Mouse (Mus musculus): ENCODE data around the gene Gramd4. TPM values are rescaled to one million over a fixed set of nuclear protein-coding genes. Genes with fewer than 3 reads are reported as not detected.

Gramd4 gene
- polyA plus RNA-seq, 1 experiment from 2014 or later, result 6.3 TPM

DNA sequence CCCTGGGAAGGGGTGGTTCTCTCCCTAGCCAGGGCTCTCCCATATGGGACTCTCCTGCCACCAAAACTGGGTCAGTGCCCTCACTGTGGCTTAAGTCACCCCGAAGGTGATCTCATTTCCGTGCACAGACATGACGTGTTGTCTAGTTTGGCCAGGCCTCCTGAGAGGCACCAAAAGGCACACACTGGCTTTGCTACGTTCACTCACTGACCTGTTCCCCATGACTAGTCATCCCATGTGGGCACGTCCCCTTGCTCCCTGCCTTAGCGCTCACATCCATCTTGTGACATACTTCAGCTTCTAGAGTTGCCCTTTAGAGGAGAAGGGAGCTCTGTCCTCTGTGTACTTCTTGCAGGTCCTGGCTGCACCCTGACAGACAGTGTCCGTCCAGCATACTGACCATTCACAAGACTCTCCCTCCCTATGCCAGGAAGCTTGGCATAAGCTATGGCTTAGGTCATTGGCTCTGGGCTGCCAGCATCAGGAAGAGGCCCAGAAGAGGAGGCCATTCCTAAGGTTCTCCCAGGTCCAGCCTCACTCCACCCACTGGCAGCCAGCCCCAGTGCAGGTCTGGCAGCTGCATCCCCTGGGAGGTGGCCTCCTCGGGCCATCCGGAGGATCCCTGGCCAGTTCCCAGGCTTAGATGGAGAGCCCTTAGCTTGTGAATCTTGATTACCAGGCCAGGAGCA lies 64.9 kb downstream of the Gramd4 start:
- peaks cover 65% of the 10 kb centered on the region for H3K36me3 ChIP-seq (replicated peaks)
- H3K4me3 ChIP-seq (replicated peaks), result no peak overlapping the region
- no peaks in the 10 kb centered on the region for H3K9me3 ChIP-seq (replicated peaks)
- 85% methylated on average over 9 of the region's 9 CpGs for WGBS (ENCODE audit: insufficient replicate concordance)
- peaks cover 12% of the 10 kb centered on the region for H3K4me1 ChIP-seq (replicated peaks)
- ATAC-seq (ENCODE audit: insufficient read depth), result no peak
- no peak overlapping the region for H3K4me2 ChIP-seq
- no peaks in the 10 kb centered on the region for H3K27me3 ChIP-seq
- H3K27ac ChIP-seq (replicated peaks), result no peak overlapping the region
- no peak overlapping the region for H3K9ac ChIP-seq

DNA sequence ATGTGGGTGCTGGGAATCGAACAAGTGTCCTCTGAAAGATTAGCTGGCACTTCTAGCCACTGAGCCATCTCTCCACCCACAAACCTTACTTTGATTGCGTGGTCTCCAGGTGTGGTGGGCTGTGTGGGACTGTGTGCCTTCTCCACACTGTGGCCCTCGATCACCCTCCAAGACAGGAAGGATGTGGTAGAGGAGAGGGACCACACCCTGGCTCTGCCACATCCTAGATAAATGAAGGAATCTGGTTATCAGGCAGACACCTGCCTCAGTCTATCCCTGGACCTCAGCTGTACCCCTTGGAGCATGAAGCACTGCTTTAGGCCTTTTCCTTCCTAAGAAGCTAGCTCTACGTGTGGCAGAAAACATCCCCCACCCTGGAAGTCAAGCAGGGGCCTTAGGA lies 65.9 kb downstream of the Gramd4 start:
- H3K27ac ChIP-seq (replicated peaks), result no peak overlapping the region
- no peak overlapping the region for H3K9ac ChIP-seq
- H3K4me3 ChIP-seq (replicated peaks), result no peak overlapping the region
- no peaks in the 10 kb centered on the region for H3K27me3 ChIP-seq
- H3K4me2 ChIP-seq, result no peak overlapping the region
- no peaks in the 10 kb centered on the region for H3K9me3 ChIP-seq (replicated peaks)
- peak; percentile 72 for ATAC-seq (ENCODE audit: insufficient read depth)
- H3K36me3 ChIP-seq (replicated peaks), result peaks cover 75% of the 10 kb centered on the region
- WGBS (ENCODE audit: insufficient replicate concordance), result 49% methylated on average over 4 of the region's 4 CpGs
- peaks cover 12% of the 10 kb centered on the region for H3K4me1 ChIP-seq (replicated peaks)

- Histone ChIP-seq H3K27me3 (no peaks in the 10 kb centered on the region), H3K27ac (replicated peaks) (no peak overlapping the region), H3K4me1 (replicated peaks) (peaks cover 12% of the 10 kb centered on the region), H3K36me3 (replicated peaks) (peaks cover 75% of the 10 kb centered on the region), H3K4me3 (replicated peaks) (no peak overlapping the region), H3K4me2 (no peak overlapping the region), H3K9me3 (replicated peaks) (no peaks in the 10 kb centered on the region), H3K9ac (no peak overlapping the region)
- no peak for ATAC-seq (ENCODE audit: insufficient read depth)
- WGBS (ENCODE audit: insufficient replicate concordance), result 54% methylated on average over 1 of the region's 1 CpGs
These were observed 66.9 kb downstream of the Gramd4 start for GRCm38 (mm10) chr15:86124359-86124758.

DNA sequence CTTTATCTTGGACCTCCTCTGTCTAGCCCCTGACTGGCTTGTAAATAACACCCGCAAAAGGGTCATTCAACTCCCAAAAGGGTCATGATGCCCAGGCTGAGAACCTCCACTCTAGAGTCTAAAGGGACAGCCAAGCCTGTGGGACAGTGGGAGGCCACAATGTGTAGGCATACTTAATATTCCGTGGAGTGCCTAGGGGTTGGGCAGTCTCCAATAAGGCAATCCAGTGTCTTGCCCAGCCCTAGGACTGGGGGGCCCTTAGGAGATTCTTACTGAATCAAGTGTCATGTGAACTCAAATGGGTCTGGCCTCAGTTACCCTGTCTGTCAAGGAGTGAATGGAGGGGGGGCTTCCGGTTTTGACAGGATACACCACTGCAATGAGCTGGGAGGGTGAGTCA lies 71.5 kb downstream of the Gramd4 start:
- no peak for ATAC-seq (ENCODE audit: insufficient read depth)
- Histone ChIP-seq H3K9ac (no peak overlapping the region), H3K4me2 (no peak overlapping the region), H3K9me3 (replicated peaks) (no peaks in the 10 kb centered on the region), H3K4me1 (replicated peaks) (peaks cover 1% of the 10 kb centered on the region; the same call in 1 of the 2 replicates), H3K27ac (replicated peaks) (no peak overlapping the region), H3K27me3 (no peaks in the 10 kb centered on the region), H3K4me3 (replicated peaks) (no peak overlapping the region), H3K36me3 (replicated peaks) (peaks cover 74% of the 10 kb centered on the region)
- 77% methylated on average over 3 of the region's 3 CpGs for WGBS (ENCODE audit: insufficient replicate concordance)

DNA sequence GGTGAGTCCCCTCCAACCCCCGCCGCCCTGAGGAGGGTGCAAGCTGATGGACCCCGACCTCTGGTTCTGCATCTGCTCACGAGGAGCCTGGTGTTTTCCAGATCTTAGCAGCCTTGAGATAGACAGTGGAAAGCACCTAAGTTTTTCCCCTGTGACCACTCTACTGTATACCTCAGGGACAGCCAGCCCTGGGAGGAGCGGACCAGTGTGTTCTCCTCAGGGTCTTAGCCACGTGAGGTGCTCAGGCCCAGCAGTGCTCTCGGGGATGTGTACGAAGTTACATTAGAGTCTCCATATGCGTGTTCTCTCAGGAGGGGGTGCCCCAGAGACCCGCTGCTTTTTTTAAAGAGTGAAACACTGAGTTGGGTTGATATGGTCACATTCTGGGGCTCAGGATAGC lies 73.2 kb downstream of the Gramd4 start:
- H3K9me3 ChIP-seq (replicated peaks), result no peaks in the 10 kb centered on the region
- H3K9ac ChIP-seq, result no peak overlapping the region
- H3K27me3 ChIP-seq, result no peaks in the 10 kb centered on the region
- no peak overlapping the region for H3K27ac ChIP-seq (replicated peaks)
- H3K36me3 ChIP-seq (replicated peaks), result peaks cover 71% of the 10 kb centered on the region
- WGBS (ENCODE audit: insufficient replicate concordance), result 89% methylated on average over 10 of the region's 10 CpGs
- H3K4me3 ChIP-seq (replicated peaks), result no peak overlapping the region
- no peak for ATAC-seq (ENCODE audit: insufficient read depth)
- H3K4me1 ChIP-seq (replicated peaks), result 0 out of 2 replicates have a peak, but pooled peaks cover 4% of the 10 kb centered on the region
- no peak overlapping the region for H3K4me2 ChIP-seq

DNA sequence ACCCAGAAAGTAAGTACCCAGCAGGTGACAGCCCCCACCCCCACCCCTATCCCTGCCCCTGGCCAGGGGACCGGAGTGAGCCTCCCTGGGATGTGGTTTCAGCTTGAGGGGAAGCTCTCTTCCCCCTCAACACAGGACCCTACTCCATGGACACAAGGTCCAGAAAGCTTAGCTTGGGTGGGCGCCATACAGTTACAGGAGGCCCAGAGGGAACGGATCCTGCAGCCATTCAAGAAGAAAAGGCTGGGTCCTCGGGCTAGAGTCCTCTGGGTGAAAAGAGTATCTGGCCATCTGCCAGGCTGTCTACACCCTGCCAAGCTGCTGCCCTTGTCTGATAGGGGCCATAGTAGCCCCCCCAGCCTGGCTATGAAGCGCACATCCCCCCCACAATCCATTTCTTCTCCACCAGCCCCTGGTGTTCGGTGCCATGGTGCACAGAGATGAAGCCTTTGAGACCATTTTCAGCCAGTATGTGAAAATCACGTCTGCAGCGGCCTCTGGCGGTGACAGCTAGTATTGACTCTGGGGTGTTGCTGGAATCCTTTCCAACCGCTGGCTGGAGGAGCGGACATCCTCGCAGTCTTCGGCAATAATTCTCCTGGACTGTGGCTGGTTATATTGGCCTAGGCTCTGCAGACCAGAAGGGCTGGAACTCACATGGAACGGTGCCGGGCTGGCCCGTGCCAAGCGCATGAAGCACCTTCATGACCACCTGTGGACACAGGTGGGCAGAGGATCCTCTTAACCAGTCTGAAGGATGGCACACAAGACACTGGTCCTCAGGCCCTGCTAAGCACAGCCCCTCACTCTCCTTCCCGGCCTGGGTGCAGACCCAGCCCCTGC lies 77.7 kb downstream of the Gramd4 start:
- H3K9ac ChIP-seq, result no peak overlapping the region
- no peak overlapping the region for H3K4me3 ChIP-seq (replicated peaks)
- H3K27ac ChIP-seq (replicated peaks), result no peak overlapping the region
- ATAC-seq (ENCODE audit: insufficient read depth), result no peak; the same call in 1 of the 2 replicates
- peaks cover 47% of the 10 kb centered on the region for H3K36me3 ChIP-seq (replicated peaks)
- H3K27me3 ChIP-seq, result no peaks in the 10 kb centered on the region
- 0 out of 2 replicates have a peak, but pooled peaks cover 5% of the 10 kb centered on the region for H3K4me1 ChIP-seq (replicated peaks)
- H3K4me2 ChIP-seq, result no peak overlapping the region
- H3K9me3 ChIP-seq (replicated peaks), result no peaks in the 10 kb centered on the region
- WGBS (ENCODE audit: insufficient replicate concordance), result 46% methylated on average over 18 of the region's 18 CpGs

DNA sequence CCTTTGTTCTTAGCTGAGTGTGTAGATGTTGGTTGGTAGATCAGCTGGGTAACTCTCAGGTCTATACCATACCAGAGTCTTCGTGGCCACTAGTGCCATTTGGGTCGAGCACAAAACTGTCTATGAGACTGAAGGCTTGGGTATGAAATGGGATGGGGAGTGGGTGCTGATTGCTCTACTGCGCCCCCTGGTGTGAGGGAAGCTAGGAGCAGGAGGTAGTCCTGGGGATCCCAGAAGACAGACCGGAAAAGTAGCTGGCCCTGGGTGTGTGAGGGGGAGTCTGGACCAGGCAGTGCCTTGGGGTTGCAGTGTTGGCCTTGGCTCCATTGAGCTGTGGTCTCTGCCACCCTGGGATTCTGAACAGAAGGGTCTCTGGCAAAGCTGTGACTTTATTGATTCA lies 80.1 kb downstream of the Gramd4 start:
- Histone ChIP-seq H3K4me3 (replicated peaks) (no peak overlapping the region), H3K4me1 (replicated peaks) (0 out of 2 replicates have a peak, but pooled peaks cover 5% of the 10 kb centered on the region), H3K9ac (no peak overlapping the region), H3K4me2 (no peak overlapping the region), H3K36me3 (replicated peaks) (peaks cover 23% of the 10 kb centered on the region), H3K27ac (replicated peaks) (no peak overlapping the region), H3K27me3 (no peaks in the 10 kb centered on the region), H3K9me3 (replicated peaks) (no peaks in the 10 kb centered on the region)
- 40% methylated on average over 4 of the region's 4 CpGs for WGBS (ENCODE audit: insufficient replicate concordance)
- ATAC-seq (ENCODE audit: insufficient read depth), result no peak

DNA sequence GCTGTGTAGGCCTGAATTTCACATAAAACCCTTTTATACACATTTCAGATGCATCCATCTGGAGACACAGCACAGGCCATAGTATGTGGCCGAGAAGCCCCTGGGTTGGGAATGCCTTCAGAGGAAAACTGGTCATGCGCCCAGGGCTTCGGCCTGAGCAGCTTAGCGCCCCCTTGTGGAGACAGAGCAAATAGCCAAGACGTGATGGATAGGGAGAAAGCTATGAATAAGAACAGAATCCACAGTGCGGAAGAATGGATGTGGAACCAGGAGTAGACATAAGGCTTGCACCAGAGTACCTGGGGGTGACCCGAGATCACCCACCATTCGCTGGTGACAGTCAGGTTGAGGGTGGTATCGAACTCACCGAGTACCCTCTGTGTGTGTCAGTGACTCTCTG lies 82.8 kb downstream of the Gramd4 start:
- H3K36me3 ChIP-seq (replicated peaks), result peaks cover 10% of the 10 kb centered on the region
- H3K27ac ChIP-seq (replicated peaks), result no peak overlapping the region
- H3K4me2 ChIP-seq, result no peak overlapping the region
- no peak overlapping the region for H3K9ac ChIP-seq
- no peaks in the 10 kb centered on the region for H3K27me3 ChIP-seq
- no peak overlapping the region for H3K4me3 ChIP-seq (replicated peaks)
- no peak for ATAC-seq (ENCODE audit: insufficient read depth)
- WGBS (ENCODE audit: insufficient replicate concordance), result 40% methylated on average over 10 of the region's 10 CpGs
- no peaks in the 10 kb centered on the region for H3K9me3 ChIP-seq (replicated peaks)
- H3K4me1 ChIP-seq (replicated peaks), result 0 out of 2 replicates have a peak, but pooled peaks cover 4% of the 10 kb centered on the region

GRCm38 (mm10) chr15:86144577-86144976 lies 87.1 kb downstream of the Gramd4 start:
- Histone ChIP-seq H3K9me3 (replicated peaks) (no peaks in the 10 kb centered on the region), H3K4me3 (replicated peaks) (no peak overlapping the region), H3K4me2 (no peak overlapping the region), H3K27ac (replicated peaks) (no peak overlapping the region), H3K9ac (no peak overlapping the region), H3K27me3 (no peaks in the 10 kb centered on the region), H3K4me1 (replicated peaks) (no peaks in the 10 kb centered on the region), H3K36me3 (replicated peaks) (0 out of 2 replicates have a peak, but pooled peaks cover 3% of the 10 kb centered on the region)
- ATAC-seq (ENCODE audit: insufficient read depth), result no peak
- WGBS (ENCODE audit: insufficient replicate concordance), result 61% methylated on average over 7 of the region's 7 CpGs

DNA sequence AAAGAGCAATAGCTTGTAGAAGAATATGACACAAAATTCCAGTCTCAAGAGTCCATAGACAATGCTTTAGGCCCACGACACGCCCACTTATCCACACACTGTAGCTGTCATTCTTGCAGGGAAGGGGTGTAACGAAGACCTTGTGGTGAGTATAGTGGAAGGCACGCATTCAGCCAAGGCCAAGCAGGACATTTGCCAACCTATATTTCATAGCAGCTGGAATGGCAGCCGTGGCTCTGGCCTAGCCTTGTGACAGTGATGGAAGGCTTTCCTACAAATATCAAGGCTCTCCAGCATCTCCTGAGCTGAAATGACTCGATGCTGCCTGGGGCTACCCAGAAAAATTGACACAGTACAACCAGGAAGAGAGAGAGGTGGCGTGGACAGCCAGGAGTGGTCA lies 87.6 kb downstream of the Gramd4 start:
- Histone ChIP-seq H3K9ac (no peak overlapping the region), H3K4me1 (replicated peaks) (no peaks in the 10 kb centered on the region), H3K4me3 (replicated peaks) (no peak overlapping the region), H3K27ac (replicated peaks) (no peak overlapping the region), H3K4me2 (no peak overlapping the region), H3K9me3 (replicated peaks) (no peaks in the 10 kb centered on the region), H3K27me3 (no peaks in the 10 kb centered on the region), H3K36me3 (replicated peaks) (0 out of 2 replicates have a peak, but pooled peaks cover 3% of the 10 kb centered on the region)
- WGBS (ENCODE audit: insufficient replicate concordance), result 68% methylated on average over 7 of the region's 7 CpGs
- ATAC-seq (ENCODE audit: insufficient read depth), result no peak

- Histone ChIP-seq H3K27me3 (no peaks in the 10 kb centered on the region), H3K4me1 (replicated peaks) (no peaks in the 10 kb centered on the region), H3K27ac (replicated peaks) (no peak overlapping the region), H3K36me3 (replicated peaks) (0 out of 2 replicates have a peak, but pooled peaks cover 3% of the 10 kb centered on the region), H3K9me3 (replicated peaks) (no peaks in the 10 kb centered on the region), H3K4me3 (replicated peaks) (no peak overlapping the region), H3K9ac (no peak overlapping the region), H3K4me2 (no peak overlapping the region)
- no peak for ATAC-seq (ENCODE audit: insufficient read depth)
- WGBS (ENCODE audit: insufficient replicate concordance), result 69% methylated on average over 8 of the region's 8 CpGs
These were observed 89.4 kb downstream of the Gramd4 start for GRCm38 (mm10) chr15:86146922-86147321.

Data from liver, embryonic 15.5 days (tissue).